Mouse (Mus musculus) intestine, postnatal 0 days (tissue): ENCODE measurements at regions not wholly inside any gene's neighbourhood (a gene's known extent, or its start where the extent isn't known, plus 50 kb on each side); places are given as distances from the start of the nearest gene placed in this dataset.

Experiments
- ATAC-seq: fragments of 200-750 bp; cut with Nextera tagmentation; 2 replicates; pipeline ENCODE4 v1.8.0; 2017; ENCODE audit warnings: mild to moderate bottlenecking, moderate TSS enrichment, moderate library complexity
- H3K27ac ChIP-seq: fragments of 300-500 bp; sonication (generic); 2 replicates; pipeline ENCODE4 v1.5.1; 2014; ENCODE audit warnings: mild to moderate bottlenecking, low read depth, low read length, moderate library complexity
- H3K27me3 ChIP-seq: fragments of 300-500 bp; sonication (generic); replicated peaks from 2 replicates; pipeline ENCODE4 v1.6.1; 2014; ENCODE audit warnings: low read length, mixed read lengths; ENCODE audit not compliant: control insufficient read depth, insufficient read depth
- H3K36me3 ChIP-seq: fragments of 300-500 bp; sonication (generic); 2 replicates; pipeline ENCODE4 v1.6.1; 2014; ENCODE audit warnings: mild to moderate bottlenecking, moderate library complexity; ENCODE audit not compliant: control insufficient read depth, insufficient read depth
- H3K4me1 ChIP-seq: fragments of 300-500 bp; sonication (generic); replicated peaks from 2 replicates; pipeline ENCODE4 v1.6.1; 2014; ENCODE audit warnings: antibody characterized with exemption, low read length, mixed read lengths; ENCODE audit not compliant: control insufficient read depth, insufficient read depth
- H3K4me2 ChIP-seq: fragments of 300-500 bp; sonication (generic); replicated peaks from 2 replicates; pipeline ENCODE4 v1.6.1; 2014; ENCODE audit warnings: low read depth, mild to moderate bottlenecking, moderate library complexity
- H3K4me3 ChIP-seq: fragments of 300-500 bp; sonication (generic); 2 replicates; pipeline ENCODE4 v1.5.1; 2014; ENCODE audit warnings: low read depth, low read length
- H3K9ac ChIP-seq: fragments of 300-500 bp; sonication (generic); 2 replicates; pipeline ENCODE4 v1.6.1; 2014; ENCODE audit warnings: mild to moderate bottlenecking, low read depth, low read length
- H3K9me3 ChIP-seq: fragments of 300-500 bp; sonication (generic); 2 replicates; pipeline ENCODE4 v1.6.1; 2016; ENCODE audit warnings: mixed run types; ENCODE audit not compliant: control insufficient read depth
- CTCF ChIP-seq: sonication (generic); IDR thresholded peaks from 2 replicates; pipeline ENCODE4 v1.5.1; 2016; ENCODE audit warnings: low read depth, mild to moderate bottlenecking, control low read depth, antibody characterized with exemption, moderate library complexity
- WGBS: fragments of 180-500 bp; shearing (Covaris S2); extraction: QIAGEN DNeasy Blood & Tissue Kit; methylation state at CpG from one replicate; pipeline ENCODE4 v1.1.7; 2014; 5-methylcytosine and 5-hydroxymethylcytosine counted together

GRCm38 (mm10) chr2:147905759-147906740 lies 140.7 kb downstream of the Foxa2 start:
- no peak overlapping the region for H3K9ac ChIP-seq
- no peak overlapping the region for H3K27ac ChIP-seq
- H3K36me3 ChIP-seq = no peaks in the 10 kb centered on the region
- ATAC-seq = no peak
- no peak overlapping the region for H3K4me2 ChIP-seq
- 36% methylated on average over 19 of the region's 19 CpGs for WGBS
- no peaks in the 10 kb centered on the region for H3K4me1 ChIP-seq
- H3K27me3 ChIP-seq = 0 out of 2 replicates have a peak, but pooled peaks cover 3% of the 10 kb centered on the region
- no peak for TF ChIP-seq CTCF
- H3K9me3 ChIP-seq = no peaks in the 10 kb centered on the region
- H3K4me3 ChIP-seq = no peak overlapping the region

GRCm38 (mm10) chr2:147905118-147905517 lies 141.7 kb downstream of the Foxa2 start:
- H3K9me3 ChIP-seq = no peaks in the 10 kb centered on the region
- no peaks in the 10 kb centered on the region for H3K36me3 ChIP-seq
- 19% methylated on average over 3 of the region's 3 CpGs for whole genome bisulfite sequencing
- ATAC-seq = no peak
- H3K4me1 ChIP-seq = no peaks in the 10 kb centered on the region
- H3K27me3 ChIP-seq = 0 out of 2 replicates have a peak, but pooled peaks cover 3% of the 10 kb centered on the region
- no peak overlapping the region for H3K9ac ChIP-seq
- no peak for TF ChIP-seq CTCF
- H3K4me2 ChIP-seq = no peak overlapping the region
- no peak overlapping the region for H3K27ac ChIP-seq
- H3K4me3 ChIP-seq = no peak overlapping the region

- WGBS = 91% methylated on average over 1 of the region's 1 CpGs
- ATAC-seq = no peak
- TF ChIP-seq CTCF = no peak
These were observed 147.5 kb downstream of the Foxa2 start for GRCm38 (mm10) chr2:147899236-147899635.

GRCm38 (mm10) chr2:147895691-147896090 lies 151.1 kb downstream of the Foxa2 start:
- Histone ChIP-seq H3K9ac (no peak overlapping the region), H3K4me2 (no peak overlapping the region), H3K27ac (no peak overlapping the region), H3K36me3 (no peaks in the 10 kb centered on the region), H3K4me1 (no peaks in the 10 kb centered on the region), H3K27me3 (no peaks in the 10 kb centered on the region), H3K4me3 (no peak overlapping the region), H3K9me3 (no peaks in the 10 kb centered on the region)
- peak; percentile 89 for TF ChIP-seq CTCF
- ATAC-seq = no peak
- WGBS = 0% methylated on average over 1 of the region's 1 CpGs

More at GRCm38 (mm10) chr2:147899236-147899635, 147.5 kb downstream of the Foxa2 start:
- H3K9me3 ChIP-seq = no peaks in the 10 kb centered on the region
- H3K9ac ChIP-seq = no peak overlapping the region
- no peaks in the 10 kb centered on the region for H3K4me1 ChIP-seq
- H3K27ac ChIP-seq = no peak overlapping the region
- no peaks in the 10 kb centered on the region for H3K36me3 ChIP-seq
- H3K4me2 ChIP-seq = no peak overlapping the region
- no peaks in the 10 kb centered on the region for H3K27me3 ChIP-seq
- no peak overlapping the region for H3K4me3 ChIP-seq

- no peak for ATAC-seq
- no peaks in the 10 kb centered on the region for H3K9me3 ChIP-seq
- H3K4me2 ChIP-seq = no peak overlapping the region
- H3K4me3 ChIP-seq = no peak overlapping the region
- H3K9ac ChIP-seq = no peak overlapping the region
- no peaks in the 10 kb centered on the region for H3K27me3 ChIP-seq
- H3K27ac ChIP-seq = no peak overlapping the region
- no peaks in the 10 kb centered on the region for H3K36me3 ChIP-seq
- WGBS = 70% methylated on average over 1 of the region's 1 CpGs
- TF ChIP-seq CTCF = no peak
- H3K4me1 ChIP-seq = no peaks in the 10 kb centered on the region
These were observed 152.6 kb downstream of the Foxa2 start for GRCm38 (mm10) chr2:147894213-147894612.

- 23% methylated on average over 6 of the region's 6 CpGs for WGBS
- no peak overlapping the region for H3K27ac ChIP-seq
- ATAC-seq = no peak
- H3K4me3 ChIP-seq = no peak overlapping the region
- H3K4me1 ChIP-seq = no peaks in the 10 kb centered on the region
- H3K9me3 ChIP-seq = no peaks in the 10 kb centered on the region
- TF ChIP-seq CTCF = no peak
- H3K4me2 ChIP-seq = no peak overlapping the region
- no peak overlapping the region for H3K9ac ChIP-seq
- no peaks in the 10 kb centered on the region for H3K36me3 ChIP-seq
- no peaks in the 10 kb centered on the region for H3K27me3 ChIP-seq
These were observed 160.6 kb downstream of the Foxa2 start for GRCm38 (mm10) chr2:147886191-147886590.
